Mouse (Mus musculus) hindlimb bud, embryonic 11.5 days (tissue): ENCODE data around the gene Fnip1.
A peak's percentile ranks its signal among the peaks of the same experiment; 100 is the strongest.

Experiments
- DNase-seq: peaks from one replicate; pipeline ENCODE4 v3.0.0-alpha.2; 2012; ENCODE audit warnings: low read depth, low spot score; ENCODE audit errors: extremely low spot score

The Fnip1 gene

DNA sequence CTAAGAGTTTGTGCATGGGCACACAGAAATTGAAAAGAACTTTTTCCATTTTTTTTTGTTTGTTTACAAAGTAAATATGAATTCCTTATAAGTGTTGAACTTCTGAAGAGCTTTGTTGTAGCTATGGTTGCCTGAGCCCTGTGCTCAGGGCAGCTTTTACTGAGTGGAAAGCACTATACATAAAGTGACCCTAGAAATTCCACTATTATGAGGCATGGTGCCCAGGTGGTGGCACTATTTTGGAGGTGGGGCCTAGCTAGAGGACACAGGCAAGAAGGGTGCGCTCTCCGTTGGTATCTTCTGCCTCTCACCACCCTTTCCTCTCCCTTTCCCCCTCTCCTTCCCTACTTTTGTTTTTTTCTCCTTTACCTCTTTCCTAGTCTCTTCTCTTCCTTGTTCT, 18.9 kb downstream of the Fnip1 start:
- no peak for DNase-seq

DNA sequence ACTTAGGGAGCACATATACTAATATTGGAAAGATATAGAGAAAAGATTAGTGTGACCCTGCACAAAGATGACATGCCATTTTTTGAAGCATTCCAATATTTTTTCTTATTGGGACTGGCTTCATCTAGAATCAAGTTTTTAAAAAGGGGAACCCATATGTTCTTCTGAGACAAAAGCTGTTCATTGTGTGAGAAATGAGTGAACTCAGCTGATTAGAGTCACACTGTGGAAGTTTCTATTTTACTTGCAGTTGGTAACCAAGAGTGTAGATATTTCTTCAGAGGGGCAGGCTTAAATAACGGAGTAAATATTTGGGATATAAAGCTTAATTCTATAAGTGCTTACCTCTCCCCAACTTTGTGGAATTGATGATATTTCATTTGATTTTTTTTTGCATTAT, 20.2 kb downstream of the Fnip1 start:
- DNase-seq = no peak

GRCm38 (mm10) chr11:54464557-54465244, 26.7 kb downstream of the Fnip1 start:
- no peak for DNase-seq

- no peak for DNase-seq
Observed at GRCm38 (mm10) chr11:54472231-54472630, 34.2 kb downstream of the Fnip1 start.

DNA sequence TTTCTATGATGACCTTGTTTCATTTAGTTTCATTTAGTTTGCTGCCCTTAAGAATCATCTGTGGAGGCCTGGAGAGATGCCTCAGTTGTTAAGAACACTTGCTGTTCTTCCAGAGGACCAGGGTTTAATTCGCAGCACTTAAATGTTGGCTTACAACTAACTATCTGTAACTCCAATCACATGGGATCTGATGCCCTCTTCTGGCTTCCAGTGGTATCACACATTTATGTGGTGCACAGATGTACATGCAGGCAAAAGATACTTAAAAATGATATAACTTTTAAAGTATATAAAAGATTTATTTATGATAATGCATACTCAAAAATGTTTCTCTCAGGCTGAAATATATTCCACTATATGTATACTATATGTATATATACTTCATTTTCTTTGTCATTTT, 40.4 kb downstream of the Fnip1 start:
- peak; percentile 12 for DNase-seq

GRCm38 (mm10) chr11:54486041-54486440, 48.0 kb downstream of the Fnip1 start:
- DNase-seq = no peak

DNA sequence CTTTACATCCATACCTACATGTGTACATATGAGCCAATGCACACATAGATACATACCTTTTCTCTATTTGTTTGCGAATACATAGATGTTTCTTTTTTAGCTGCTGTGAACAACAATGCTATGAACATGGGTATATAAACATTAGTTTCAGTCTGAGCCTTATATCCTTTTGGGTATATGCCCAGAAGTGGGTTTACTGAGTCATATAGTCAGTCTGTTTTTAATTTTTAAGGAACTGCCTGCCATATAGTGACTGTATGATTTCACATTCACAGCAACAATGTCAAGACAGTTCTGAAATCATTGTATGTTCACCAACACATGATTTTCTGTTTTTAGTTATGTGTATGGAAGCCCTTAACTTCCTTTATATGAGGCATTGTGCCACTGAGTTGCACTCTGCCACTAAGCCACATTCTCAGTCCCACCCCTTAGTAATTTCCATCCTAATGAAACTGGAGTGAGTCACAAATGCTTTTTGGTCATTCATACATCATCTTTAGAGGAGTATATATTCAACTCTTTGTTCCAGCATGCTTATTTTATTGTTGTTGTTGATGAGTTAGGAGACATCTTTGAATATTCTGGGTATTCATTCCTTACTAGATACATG, 54.1 kb downstream of the Fnip1 start:
- no peak for DNase-seq

- DNase-seq = no peak
Observed at GRCm38 (mm10) chr11:54492559-54492958, 54.6 kb downstream of the Fnip1 start.

GRCm38 (mm10) chr11:54499838-54500237, 61.8 kb downstream of the Fnip1 start:
- DNase-seq = no peak

DNA sequence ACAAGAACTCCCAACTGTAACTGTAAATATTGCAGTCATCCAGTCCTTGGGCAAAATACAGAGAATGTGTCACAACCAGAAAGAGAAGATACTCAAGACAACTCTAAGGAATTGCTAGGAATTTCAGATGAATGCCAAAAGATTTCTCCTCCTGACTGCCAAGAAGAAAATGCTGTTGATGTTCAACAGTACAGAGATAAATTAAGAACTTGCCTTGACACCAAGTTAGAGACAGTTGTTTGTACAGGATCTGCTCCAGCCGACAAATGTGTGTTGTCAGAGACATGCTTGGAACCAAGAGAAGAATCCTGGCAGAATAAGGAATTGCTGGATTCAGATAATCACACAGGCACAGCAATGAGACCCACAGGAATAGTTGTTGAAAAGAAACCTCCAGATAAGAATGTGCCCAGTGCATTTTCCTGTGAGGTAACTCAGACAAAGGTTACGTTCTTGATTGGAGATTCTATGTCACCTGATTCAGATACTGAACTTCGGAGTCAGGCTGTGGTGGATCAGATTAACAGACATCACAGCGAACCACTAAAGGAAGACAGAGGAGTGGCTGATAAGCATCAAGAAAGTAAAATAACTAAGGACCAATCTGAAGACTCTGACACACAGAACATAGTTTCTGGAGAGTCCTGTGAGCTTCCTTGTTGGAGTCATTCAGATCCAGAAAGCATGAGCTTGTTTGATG, 64.7 kb downstream of the Fnip1 start:
- no peak for DNase-seq

DNA sequence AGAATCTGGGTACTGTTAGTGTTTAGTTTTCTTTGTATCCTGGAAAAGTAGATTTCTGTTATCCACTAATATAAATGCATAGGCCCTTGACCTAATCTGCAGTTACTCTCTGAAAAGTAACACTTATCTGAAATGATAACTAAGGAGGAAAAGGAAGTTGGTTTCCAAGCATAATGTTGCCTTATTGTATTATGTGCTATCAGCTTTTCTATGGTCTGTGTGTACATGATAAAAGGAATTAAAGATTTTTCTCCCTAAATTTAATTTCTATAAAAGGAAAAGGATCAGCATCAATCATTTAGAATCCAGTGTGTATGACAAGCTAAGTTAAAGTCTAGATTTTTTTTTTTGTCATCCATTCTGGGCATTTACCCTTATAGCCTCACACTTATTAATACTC, 75.6 kb downstream of the Fnip1 start:
- DNase-seq = no peak

DNA sequence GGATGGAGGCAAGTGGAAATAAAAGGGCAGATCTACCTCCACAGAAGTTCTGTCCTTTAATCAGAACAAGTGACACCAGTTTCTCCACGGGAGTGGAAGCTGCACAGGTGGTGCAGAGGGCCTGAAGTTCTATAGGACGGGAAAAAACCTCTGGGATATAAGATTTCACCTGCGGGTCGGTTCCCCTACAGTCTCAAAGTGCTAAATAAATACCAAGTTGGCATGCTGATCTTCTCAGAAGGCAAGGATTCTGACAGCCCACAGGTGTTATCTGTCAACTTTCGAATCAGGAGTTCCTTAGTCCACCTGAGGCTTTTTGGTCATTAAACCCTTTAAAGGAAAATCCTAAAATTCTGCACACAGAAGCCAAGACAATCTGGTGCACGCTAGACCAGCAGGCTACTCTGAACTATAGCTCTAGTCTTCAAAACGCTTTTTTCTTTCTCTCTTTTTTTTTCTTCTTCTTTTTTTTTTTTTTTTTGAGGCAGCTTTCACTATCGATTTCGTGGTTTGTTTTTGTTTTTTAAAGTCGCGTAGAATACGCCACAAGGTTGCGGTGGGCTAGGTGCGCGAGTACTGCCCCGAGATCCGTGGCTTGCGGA, 84.0 kb downstream of the Fnip1 start:
- no peak for DNase-seq

- DNase-seq = peak; percentile 94
Observed at GRCm38 (mm10) chr11:54522529-54523430, 84.8 kb downstream of the Fnip1 start, which contains the start of gene Rapgef6. Gene Rapgef6 (plus strand): TSS chr11:54522847.

GRCm38 (mm10) chr11:54523431-54524001, 85.5 kb downstream of the Fnip1 start:
- no peak for DNase-seq

GRCm38 (mm10) chr11:54528002-54528401, 90.0 kb downstream of the Fnip1 start:
- DNase-seq = no peak

DNA sequence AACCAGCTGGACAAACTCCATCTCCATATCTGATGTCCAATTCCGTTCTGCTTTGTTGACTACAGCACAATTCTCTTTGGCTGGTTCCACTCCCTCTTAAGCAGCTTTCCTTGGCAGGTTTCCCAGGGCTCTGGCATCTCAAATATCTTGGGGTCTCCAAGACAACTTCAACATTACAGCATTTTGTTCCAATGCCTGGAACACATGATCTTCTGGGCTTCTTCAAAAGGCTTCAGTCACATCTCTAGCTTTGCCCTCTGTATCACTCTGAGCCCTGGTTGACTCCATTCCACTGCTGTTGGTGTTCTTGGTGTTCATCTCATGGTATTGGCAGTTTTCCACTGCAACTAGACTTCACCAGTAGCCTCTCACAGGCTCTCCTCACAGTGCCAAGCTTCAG, 92.4 kb downstream of the Fnip1 start:
- DNase-seq = no peak

DNA sequence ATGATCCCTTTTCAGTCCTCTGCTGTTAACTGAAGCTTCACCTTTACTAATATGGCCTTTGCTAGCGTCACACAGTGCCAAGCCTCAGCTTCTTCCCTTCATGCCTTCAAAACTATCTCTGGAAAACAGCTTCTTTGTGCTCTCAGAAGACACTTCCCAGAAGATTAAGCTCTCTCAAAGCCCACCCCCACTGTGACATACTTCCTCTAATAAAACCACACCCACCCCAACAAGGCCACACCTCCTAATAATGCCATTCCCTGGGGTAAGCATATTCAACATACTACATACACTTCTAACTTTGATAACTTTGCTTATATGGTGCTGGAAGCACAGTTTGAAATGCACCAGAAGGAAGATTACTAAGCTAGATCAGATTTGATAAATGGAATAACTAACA, 92.9 kb downstream of the Fnip1 start:
- no peak for DNase-seq

GRCm38 (mm10) chr11:54533834-54534233, 95.8 kb downstream of the Fnip1 start:
- no peak for DNase-seq

- no peak for DNase-seq
Observed at GRCm38 (mm10) chr11:54534871-54535270, 96.9 kb downstream of the Fnip1 start.

GRCm38 (mm10) chr11:54539031-54539430, 101.0 kb downstream of the Fnip1 start:
- DNase-seq = no peak
